Mouse (Mus musculus): ENCODE results near the gene Sf3b5.
"Not testable (repeated sequence)": the region's sequence is repeated elsewhere in the genome, so short reads cannot be mapped to it uniquely, and the experiment has no call there.

The Sf3b5 gene

GRCm38 (mm10) chr10:13008737-13009121 is 3.6 kb downstream of the Sf3b5 start:
- DNase-seq, result no peak

- no peak for DNase-seq
Observed at GRCm38 (mm10) chr10:13014026-13014425, 8.9 kb downstream of the Sf3b5 start.

- DNase-seq, result no peak
Observed at GRCm38 (mm10) chr10:13016573-13016972, 11.4 kb downstream of the Sf3b5 start.

GRCm38 (mm10) chr10:13018510-13018909 is 13.4 kb downstream of the Sf3b5 start:
- peak; percentile 31 for DNase-seq

GRCm38 (mm10) chr10:13019026-13019425 is 13.9 kb downstream of the Sf3b5 start:
- no peak for DNase-seq

- DNase-seq, result no peak
Observed at GRCm38 (mm10) chr10:13022103-13022502, 17.0 kb downstream of the Sf3b5 start.

GRCm38 (mm10) chr10:13023985-13024384 is 18.8 kb downstream of the Sf3b5 start:
- DNase-seq, result not testable (repeated sequence)

- DNase-seq, result no peak
Observed at GRCm38 (mm10) chr10:13027702-13028101, 22.6 kb downstream of the Sf3b5 start.

- DNase-seq, result no peak
Observed at GRCm38 (mm10) chr10:13028215-13028614, 23.1 kb downstream of the Sf3b5 start.

- no peak for DNase-seq
Observed at GRCm38 (mm10) chr10:13029416-13029815, 24.3 kb downstream of the Sf3b5 start.

- no peak for DNase-seq
Observed at GRCm38 (mm10) chr10:13035270-13035669, 30.1 kb downstream of the Sf3b5 start.

- DNase-seq, result no peak
Observed at GRCm38 (mm10) chr10:13039637-13040174, 34.6 kb downstream of the Sf3b5 start.

GRCm38 (mm10) chr10:13044659-13045058 is 39.5 kb downstream of the Sf3b5 start:
- DNase-seq, result peak; percentile 11

- no peak for DNase-seq
Observed at GRCm38 (mm10) chr10:13047816-13048215, 42.7 kb downstream of the Sf3b5 start.

- DNase-seq, result no peak
Observed at GRCm38 (mm10) chr10:13056863-13057381, 51.8 kb downstream of the Sf3b5 start.

Measured in right cerebral cortex, postnatal 25 days (tissue).